Mouse (Mus musculus) embryonic fibroblast, embryonic 13.5 days (primary cell): ENCODE measurements around the gene Acad9.

Experiments used
- CTCF ChIP-seq: IDR thresholded peaks from 2 replicates; pipeline ENCODE4 v1.5.1; 2011; ENCODE audit warnings: mild to moderate bottlenecking, control low read depth, low read length, moderate library complexity, borderline replicate concordance; ENCODE audit not compliant: insufficient read depth
- POLR2A ChIP-seq: IDR thresholded peaks from 2 replicates; pipeline ENCODE4 v1.6.1; 2011; ENCODE audit warnings: low read depth, mild to moderate bottlenecking, control low read depth, low read length, moderate library complexity

DNA sequence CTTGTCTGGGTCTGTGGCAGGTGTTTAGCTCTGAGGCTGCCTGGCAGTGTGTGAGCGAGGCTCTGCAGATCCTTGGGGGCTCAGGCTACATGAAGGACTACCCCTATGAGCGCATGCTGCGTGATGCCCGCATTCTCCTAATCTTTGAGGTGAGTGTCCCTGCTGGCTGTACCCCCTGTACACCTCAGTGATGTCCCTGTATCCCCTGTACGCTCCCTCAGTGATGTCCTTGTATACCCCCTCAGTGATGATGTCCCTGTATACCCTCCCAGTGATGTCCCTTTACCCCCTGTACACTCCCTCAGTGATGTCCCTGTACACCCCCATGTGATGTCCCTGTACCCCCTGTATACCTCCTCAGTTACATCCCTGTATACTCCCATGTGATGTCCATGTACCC lies 19.6 kb downstream of the Acad9 start:
- TF ChIP-seq POLR2A (no peak), CTCF (no peak)
